Mouse (Mus musculus) left cerebral cortex, postnatal 25 days (tissue): ENCODE data around the gene Aip. TPM values are rescaled to one million over a fixed set of nuclear protein-coding genes. Genes with fewer than 3 reads are reported as not detected.
A peak's percentile ranks its signal among the peaks of the same experiment; 100 is the strongest.

ENCODE experiments used
- DNase-seq, 2 experiments: peaks; one replicate each; pipeline ENCODE4 v3.0.0; 2022; ENCODE audit warnings: low spot score in 2 of 2, mixed read lengths in 1 of 2
- intact Hi-C: fragments of 180-260 bp; cut with DNase I; formaldehyde crosslinking; loops from one replicate; pipeline ENCODE4 v1.15.1; 2025
- total RNA-seq, 2 experiments: library from RNA; stranded (reverse); gene quantifications; 2 replicates each; pipeline ENCODE4 v1.2.3; 2021

Gene Aip
- total RNA-seq, 2 experiments from 2014 or later, result 116 to 118 TPM

DNA sequence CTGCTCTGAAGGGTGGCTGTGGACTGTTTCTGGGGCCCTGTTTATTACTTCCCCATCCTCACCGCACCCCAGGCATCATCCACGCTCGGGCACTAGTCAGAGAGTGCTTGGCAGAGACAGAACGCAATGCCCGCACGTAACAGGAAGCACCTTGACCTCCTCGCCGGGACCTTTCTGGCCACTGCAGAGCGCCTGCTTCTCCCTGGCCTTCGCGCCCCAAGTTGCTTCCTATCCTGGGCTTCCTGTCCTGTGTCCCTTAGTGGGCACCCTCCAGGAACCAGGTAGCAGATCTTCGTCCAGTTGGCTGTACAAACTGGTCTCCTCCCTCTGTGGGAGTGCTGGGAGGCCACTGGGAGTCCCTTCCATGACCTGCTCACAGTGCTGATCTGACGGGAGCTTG is 27.2 kb downstream of the Aip start:
- no peak for DNase-seq
- intact Hi-C loops, result loop anchor here (5.0 kb wide), 1 partner anchor 129 kb away; no protein-coding TSS in a partner anchor

DNA sequence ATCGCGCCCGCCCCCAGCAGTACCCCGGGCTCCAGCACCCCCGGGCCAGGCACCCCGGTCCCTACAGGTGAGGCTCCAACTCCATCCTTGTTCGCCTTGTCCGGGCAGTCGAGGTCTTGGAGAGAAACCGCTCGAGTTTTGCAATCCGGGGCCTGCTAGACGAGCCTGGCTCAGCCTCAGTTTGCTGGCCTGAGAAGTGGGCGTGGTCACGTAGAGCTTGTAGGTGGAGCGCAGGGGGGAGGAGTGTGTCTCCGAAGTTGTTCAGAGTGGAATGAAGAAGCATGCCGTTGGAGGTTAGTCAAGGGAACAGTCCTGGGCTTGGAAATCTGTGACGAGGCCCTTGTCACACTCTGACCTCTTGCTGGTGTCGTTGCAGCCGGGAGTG is 28.2 kb downstream of the Aip start:
- DNase-seq, result peak in 1 of 2 experiments; percentile 74
- intact Hi-C loops, result loop anchor here (2.0 to 5.0 kb wide), 2 partner anchors 51 to 130 kb away; partner anchors contain the start of gene Gstp2

DNA sequence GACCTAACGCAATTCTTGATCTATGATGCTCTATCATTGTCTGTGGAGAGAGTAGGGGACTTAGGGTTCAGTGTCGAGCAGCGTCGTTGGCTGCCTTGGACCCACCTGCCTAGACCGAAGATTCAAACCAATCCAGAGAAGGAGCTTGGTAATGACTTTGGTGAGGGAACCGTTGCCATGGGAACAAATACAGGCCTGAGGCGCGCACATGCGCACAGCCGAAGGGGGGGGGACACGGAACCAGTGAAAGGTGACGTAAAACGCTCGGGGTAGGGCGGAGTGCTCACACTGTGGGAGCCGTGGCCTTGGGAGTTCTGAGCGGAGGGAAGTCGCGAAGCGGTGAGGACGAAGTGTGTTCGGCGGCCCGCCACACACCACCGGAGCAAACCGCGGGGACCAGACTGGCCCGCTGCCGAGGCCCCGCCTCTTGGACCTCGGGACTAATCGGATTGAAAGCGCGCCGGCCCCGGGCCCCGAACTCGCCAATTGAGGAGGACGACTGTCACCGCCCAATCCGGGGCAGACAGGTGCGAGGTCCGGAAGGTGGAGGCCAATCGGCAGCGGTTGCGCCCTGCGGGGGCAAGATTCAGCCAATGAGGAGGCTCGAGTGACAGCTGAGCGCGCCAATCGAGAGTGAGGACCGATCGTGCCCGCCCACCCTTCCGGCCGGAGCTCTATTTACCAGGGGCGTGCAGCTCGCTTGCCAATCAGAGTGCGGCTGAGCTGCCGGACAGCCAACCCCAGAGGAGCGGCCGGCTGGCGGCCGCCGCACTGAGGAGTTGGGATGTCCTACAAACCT is 28.8 kb downstream of the Aip start, which contains the start of gene Cdk2ap2:
Gene Cdk2ap2, plus strand, starts transcription at position 541 of the 799 bp plus-strand sequence.
- DNase-seq, result peak; percentile 100
- intact Hi-C loops, result loop anchor here (2.0 to 5.0 kb wide), 2 partner anchors 50 to 130 kb away; partner anchors contain the start of gene Gstp2

DNA sequence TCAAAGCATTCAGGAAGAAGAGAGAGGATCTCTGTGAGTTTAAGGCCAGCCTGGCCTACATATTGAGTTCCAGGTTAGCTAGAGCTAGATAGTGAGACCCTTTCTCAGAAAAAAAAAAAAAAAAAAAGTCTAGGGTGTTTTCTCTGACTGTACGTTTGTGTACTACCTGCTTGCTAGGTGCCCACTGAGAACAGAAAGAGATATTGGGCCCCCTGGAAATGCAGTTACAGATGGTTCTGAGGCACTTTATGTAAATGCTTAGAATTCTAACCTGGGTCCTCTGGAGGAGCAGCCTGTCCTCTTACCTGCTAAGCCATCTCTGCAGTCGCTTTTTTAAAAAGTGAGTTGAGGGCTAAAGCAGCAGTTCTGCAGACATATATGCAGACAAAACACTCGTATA is 29.9 kb downstream of the Aip start:
- no peak for DNase-seq
- intact Hi-C loops, result loop anchor here (2.0 to 5.0 kb wide), 2 partner anchors 49 to 131 kb away; partner anchors contain the start of gene Gstp2

DNA sequence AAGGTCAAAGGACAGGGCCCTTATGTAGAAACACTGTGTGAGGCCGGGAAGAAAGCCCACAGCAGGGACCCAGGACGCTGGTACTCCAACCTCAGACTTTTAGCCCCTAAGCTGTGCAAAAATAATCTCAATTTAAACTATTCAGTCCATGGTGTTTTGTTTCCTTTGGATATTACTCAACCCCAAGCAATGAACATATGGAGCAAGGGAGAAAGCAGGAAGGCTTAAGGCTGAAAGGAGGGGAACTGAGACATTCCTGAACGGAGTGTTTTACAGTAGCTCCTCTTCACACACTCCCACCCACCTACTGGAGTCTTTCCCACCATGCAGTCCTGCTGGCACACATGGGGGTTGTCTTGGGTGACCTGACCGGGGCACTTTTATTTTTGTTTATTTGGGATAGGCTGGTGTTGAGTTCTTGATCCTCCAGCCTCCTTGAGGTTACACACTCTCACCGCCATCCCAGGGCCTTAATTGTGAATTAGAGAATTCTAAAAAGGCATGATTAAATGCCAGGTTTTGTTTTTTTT is 30.8 kb downstream of the Aip start:
- no peak for DNase-seq
- intact Hi-C loops, result loop anchor here (5.0 kb wide), 2 partner anchors 78 to 132 kb away; no protein-coding TSS in a partner anchor

- intact Hi-C loops, result loop anchor here (5.0 kb wide), 1 partner anchor 77 kb away; no protein-coding TSS in a partner anchor
- DNase-seq, result no peak
Observed at GRCm38 (mm10) chr19:4094348-4094747, 31.3 kb downstream of the Aip start.

GRCm38 (mm10) chr19:4093772-4094171 is 31.9 kb downstream of the Aip start:
- no peak for DNase-seq
- intact Hi-C loops, result loop anchor here (5.0 kb wide), 1 partner anchor 76 kb away; no protein-coding TSS in a partner anchor

GRCm38 (mm10) chr19:4092750-4093149 is 32.9 kb downstream of the Aip start:
- DNase-seq, result no peak
- intact Hi-C loops, result loop anchor here (5.0 kb wide), 1 partner anchor 75 kb away; no protein-coding TSS in a partner anchor

DNA sequence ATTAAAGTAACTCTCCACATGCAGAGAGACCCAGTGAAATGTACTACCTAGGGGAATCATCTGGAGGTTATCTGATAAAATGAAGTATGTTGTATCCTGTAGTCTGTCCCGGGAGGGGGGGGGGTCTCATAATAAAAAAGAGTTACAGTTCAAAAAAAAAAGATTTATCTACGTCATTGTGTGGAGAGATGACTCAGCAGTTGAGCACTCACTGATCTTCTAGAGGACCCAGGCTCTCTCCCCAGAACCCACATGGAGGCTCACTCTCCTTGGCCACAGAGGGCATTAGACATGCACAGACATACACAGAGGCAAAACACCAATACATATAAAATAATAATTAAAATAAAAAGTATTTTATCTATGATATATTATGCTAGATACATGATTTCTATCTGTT is 34.3 kb downstream of the Aip start:
- intact Hi-C loops, result loop anchor here (5.0 kb wide), 1 partner anchor 74 kb away; no protein-coding TSS in a partner anchor
- no peak for DNase-seq

DNA sequence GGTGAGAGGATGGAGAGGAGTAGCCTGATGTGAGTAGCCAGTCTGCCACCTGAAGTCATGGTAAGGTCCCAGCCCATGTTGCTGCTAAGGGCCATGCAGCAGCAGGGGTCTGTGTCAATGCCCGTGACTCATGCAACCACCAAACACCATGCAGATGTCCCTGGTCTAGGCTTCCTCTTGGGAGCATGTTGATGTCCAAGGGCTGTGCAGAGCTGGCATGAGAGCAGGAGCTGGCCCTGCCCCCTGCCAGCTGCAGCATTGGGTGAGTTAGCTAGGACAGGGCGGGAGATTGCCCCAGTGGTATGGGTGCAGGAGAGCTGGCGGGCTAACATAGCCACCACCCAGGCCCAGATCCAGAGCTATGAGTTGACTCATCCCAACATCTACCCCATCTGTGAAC is 35.2 kb downstream of the Aip start:
- no peak for DNase-seq
- intact Hi-C loops, result loop anchor here (5.0 kb wide), 1 partner anchor 73 kb away; no protein-coding TSS in a partner anchor

GRCm38 (mm10) chr19:4089128-4089527 is 36.5 kb downstream of the Aip start:
- intact Hi-C loops, result loop anchor here (5.0 kb wide), 1 partner anchor 62 kb away; no protein-coding TSS in a partner anchor
- DNase-seq, result no peak

DNA sequence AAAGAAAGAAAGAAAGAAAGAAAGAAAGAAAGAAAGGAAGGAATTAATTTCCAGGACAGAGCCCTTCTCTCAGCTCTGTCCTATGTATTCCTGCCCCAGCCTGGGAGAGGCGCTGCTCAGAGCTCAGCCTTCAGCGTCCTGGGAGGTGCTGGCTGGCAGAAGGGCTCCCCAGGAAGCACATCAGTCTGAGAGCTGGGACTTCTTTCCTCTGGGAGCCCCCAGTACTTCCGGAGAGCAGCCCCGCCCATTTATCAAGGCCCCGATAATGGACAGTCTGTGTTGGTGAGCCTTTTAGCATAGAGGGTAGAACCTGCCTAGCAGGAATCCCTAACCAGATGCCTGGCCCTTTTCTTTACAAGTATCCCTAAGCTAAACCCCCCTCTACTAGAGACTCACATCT is 37.5 kb downstream of the Aip start:
- intact Hi-C loops, result loop anchor here (5.0 kb wide), 1 partner anchor 61 kb away; no protein-coding TSS in a partner anchor
- DNase-seq, result no peak

DNA sequence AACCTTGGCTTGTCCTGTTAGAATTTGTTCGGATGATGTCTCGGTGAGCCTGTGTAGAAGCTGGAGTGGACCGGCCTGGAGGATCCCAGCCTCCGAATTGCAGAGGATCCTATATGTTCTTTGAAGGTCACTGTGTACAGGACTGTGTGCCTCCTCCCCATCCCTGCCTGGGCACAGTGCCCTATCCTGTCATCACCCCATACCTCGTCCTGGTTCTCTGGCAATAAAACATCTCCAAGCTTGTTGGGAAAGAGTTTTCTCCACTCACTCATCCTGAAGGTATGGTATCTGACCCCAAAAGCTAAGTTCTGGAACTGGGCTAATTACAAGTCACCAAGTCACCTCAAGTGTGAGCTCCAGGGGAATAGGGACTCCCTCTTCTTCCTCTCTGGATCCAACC is 38.6 kb downstream of the Aip start:
- intact Hi-C loops, result loop anchor here (5.0 kb wide), 1 partner anchor 60 kb away; no protein-coding TSS in a partner anchor
- DNase-seq, result no peak

DNA sequence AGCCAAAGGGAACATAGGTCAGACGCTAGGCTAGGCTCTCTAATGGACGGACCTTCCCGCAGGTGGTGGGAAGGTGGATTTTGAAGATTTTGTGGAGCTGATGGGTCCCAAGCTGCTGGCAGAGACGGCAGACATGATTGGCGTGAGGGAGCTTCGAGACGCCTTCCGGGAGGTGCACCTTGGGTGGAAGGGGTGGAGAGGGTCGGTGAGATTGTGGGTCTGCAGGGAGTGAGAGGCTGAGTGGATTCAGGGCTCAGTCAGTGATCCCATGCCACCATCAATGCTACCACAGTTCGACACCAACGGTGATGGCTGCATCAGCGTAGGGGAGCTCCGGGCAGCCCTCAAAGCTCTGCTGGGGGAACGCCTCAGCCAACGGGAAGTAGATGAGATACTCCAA is 39.5 kb downstream of the Aip start:
- no peak for DNase-seq
- intact Hi-C loops, result loop anchor here (5.0 kb wide), 1 partner anchor 59 kb away; no protein-coding TSS in a partner anchor

- no peak for DNase-seq
- intact Hi-C loops, result loop anchor here (5.0 kb wide), 1 partner anchor 58 kb away; no protein-coding TSS in a partner anchor
Observed at GRCm38 (mm10) chr19:4084984-4085383, 40.7 kb downstream of the Aip start.

GRCm38 (mm10) chr19:4083826-4084225 is 41.8 kb downstream of the Aip start:
- intact Hi-C loops, result no loop called here
- DNase-seq, result no peak

DNA sequence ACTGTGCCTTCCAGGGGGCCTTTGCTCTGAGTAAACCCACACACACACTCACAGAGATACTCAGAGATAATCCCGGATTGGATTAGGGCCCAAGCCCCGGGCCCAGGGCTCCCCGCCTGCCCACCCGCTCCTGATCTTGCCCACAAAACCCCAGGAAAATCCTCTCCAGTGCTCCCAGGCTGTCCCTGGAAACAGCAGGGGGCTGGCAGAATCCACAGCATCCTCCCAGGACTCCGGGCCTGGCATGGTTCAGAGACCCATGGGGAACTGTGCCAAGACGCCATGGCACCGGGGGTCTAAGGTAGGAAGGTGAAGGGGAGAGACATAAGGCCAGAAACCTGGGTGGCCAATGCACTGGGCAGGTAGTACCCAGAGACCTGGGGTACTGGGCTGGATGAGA is 42.3 kb downstream of the Aip start:
- intact Hi-C loops, result no loop called here
- DNase-seq, result no peak

DNA sequence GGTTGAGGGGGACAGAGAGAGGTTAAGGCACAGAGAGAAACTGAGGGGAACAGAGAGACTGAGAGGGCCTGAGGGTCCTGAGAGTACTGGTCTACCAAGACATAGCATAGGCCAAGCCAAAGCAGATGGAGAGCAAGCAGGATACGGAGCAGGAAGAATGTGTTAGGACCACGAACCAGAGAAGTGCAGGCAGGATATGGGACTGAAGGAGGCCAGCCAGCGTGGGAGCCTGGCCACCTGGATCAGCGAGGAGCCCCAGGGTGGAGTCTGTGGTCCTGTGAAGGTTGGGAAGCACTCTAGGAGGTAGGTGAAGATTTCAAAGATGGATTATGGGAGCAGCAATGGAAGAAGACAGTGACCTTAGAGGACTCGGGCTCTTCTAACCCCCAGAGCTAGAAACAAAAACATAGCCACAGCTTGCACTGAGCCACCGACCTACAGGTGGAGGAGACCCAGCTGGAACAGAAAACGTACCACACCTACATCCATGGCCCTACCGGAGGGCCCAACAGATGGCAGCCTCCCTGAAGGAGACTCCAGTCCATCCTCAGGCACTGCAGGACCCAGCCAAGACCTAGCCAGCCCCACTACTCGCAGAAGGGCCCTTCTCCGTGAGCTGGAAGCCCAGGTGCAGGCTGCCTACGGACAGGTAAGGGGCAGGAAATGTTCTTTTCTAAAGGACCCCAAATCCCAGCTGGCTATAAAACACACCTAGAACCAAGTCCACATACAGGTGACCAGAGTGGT is 43.3 kb downstream of the Aip start:
- intact Hi-C loops, result no loop called here
- DNase-seq, result no peak

DNA sequence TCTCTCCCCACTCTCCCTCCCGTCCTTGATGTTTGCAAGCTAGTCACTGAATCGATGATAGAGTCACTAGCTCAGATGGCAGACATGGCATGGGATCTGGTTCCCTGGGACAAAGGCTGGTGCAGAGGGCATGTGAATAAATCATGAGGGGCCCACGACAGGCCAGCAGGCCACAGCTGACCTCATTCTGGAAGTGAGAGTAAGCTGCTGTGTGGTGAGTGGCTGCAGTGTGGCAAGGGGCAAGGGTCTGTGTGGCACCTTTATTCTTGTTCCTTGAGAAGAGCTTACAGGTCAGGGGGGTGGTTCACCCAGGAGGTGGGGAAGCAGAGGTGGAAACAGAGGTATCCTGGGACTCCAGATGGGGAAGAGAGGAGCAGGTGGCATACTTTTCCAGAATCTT is 44.3 kb downstream of the Aip start, which contains the start of gene Cabp2:
Gene Cabp2, plus strand, starts transcription at position 185 of the 400 bp plus-strand sequence.
- no peak for DNase-seq
- intact Hi-C loops, result no loop called here
